Mouse (Mus musculus) NIH3T3 (cell line): ENCODE data around the gene Spata32.

Source experiments
- DNase-seq: peaks from one replicate; pipeline ENCODE4 v3.0.0-alpha.2; 2012; ENCODE audit warnings: low read depth

The Spata32 gene

DNA sequence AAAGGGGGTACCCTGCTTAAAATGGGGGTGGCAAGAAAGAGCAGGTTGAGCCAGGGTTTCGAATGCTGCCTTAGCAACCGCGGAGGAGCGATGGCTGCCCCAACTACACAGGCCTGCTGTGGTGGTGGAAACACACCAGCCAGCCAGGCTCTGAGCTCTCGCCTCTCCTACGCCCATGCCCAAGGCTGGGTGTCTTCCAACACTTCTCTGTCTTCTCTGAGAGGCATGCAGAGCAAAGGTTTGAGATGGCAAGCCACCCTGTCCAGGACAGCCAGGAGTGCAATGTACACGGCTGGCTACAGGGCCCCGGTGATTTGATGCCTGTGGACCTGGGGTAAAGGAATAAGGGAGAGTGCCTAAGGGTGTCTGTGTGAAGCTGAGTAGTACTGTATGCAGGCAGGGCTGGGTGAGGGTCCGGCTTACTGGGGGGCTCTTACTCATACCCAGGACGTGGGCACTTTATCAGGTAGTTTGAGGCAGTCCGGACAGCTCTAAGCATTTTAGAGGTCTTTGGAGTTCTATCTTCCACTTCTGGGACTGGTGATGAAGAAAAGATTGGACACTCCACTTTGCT lies 44.4 kb downstream of the Spata32 start:
- DNase-seq, result no peak

DNA sequence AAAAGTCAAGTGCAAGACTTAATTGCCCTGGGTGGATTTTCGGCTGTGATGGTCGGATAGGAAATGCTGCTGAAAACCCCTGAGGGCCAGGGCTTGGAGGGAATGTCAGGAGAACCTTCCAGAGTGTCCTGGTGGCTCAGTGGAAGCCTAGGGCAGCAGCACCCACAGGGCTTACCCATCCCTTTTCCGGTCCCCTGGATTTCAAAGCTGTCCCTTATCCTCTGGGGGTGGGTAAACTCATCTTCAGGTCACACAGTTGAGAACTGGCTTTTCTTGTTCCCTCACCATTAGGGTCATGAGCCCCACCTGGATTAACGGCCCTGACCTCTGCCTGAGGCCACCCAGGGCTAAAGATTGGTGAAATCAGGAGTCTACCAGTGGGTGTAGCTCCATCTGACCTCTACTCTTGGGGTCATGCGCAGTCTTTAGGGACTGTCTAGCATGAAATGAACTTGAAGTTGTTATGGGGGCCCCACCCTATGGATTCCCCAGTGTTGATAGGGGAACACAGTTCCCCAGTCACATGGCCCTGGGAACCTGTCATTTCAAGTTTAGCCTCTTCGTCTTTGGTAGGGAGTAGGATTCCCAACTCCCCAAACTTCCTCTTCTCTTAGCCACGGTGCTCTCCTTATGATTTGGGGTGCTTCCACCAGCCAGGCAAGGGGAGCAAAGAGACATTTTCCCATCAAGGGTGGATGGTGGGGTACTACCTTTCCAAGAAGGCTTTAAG lies 45.0 kb downstream of the Spata32 start:
- no peak for DNase-seq

DNA sequence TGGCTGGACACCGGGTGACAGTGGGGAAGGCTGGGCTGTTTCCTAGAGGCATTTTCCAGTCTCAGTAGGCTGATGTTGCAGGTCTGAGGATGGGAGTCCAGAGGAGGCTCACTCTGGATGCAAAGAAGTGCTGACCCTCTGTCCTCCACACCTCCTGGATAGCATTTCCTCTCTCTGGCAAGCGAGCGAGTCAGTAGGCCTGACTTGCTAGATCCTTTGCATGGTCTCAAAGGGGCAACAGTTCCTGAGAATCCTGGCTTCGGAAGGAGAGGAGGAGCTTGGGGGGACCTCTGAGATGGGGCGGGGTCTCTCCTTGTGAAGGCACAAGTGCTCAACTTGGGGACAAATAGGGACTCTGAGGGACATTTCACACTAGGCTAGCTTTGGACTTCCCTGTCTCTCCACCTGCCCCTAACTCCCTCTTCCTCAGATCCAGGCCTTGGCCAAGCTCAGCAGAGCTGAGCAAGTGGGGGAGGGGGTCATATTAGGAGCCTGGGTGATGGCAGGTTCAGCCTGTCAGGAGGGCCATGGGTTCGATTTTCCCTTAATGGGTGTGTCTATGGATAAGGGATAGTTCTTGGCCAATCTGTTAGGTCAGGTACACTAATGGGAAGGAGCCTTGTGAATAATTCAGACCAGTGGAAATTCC lies 45.7 kb downstream of the Spata32 start:
- no peak for DNase-seq

DNA sequence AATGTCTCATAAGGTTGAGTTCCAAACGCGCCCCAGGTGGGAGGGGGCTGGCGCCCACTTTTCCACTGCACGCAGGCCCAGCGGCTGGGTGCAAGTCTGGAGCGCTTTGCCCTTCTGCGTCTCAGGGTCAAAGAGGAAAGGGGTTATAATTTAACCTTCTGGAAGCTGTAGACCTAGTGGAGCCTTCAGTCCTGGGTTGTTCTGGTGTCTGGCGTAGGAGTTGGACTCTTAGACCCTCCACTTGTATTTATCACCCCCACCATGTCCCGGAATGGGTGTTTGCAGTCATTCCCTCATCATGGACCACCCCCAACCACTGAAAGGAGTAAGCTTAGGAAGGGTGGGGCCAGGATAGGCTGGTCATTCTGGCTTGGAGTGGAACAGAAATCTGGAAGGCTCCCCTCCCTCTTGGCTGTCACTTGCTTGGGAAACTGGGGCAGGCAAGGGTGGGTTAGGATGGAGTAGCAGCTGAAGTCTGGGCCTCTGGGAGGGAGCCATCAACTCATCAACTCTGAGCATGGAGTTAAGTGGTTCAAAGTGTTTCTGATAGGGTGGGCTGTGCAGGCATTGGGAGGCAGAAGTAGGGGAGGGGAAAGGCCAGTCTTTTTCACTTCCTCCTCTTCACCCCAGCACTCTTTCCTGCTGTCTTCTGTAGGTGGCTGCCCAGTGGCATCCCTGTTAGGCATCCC lies 46.4 kb downstream of the Spata32 start:
- DNase-seq, result no peak

DNA sequence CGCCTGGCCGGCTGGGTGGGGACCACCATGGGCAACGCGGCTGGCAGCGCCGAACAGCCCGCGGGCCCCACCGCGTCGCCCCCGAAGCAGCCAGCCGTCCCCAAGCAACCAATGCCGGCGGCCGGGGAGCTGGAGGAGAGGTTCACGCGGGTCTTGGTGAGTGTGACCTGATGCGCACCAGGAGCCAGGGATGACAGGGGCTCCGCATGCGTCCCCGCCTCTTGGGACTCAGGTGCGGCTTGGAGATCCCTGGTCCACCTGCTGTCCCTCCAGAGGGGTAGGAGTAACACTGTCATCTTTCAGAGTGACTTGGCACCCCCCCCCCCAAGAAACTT lies 47.0 kb downstream of the Spata32 start:
- DNase-seq, result no peak

DNA sequence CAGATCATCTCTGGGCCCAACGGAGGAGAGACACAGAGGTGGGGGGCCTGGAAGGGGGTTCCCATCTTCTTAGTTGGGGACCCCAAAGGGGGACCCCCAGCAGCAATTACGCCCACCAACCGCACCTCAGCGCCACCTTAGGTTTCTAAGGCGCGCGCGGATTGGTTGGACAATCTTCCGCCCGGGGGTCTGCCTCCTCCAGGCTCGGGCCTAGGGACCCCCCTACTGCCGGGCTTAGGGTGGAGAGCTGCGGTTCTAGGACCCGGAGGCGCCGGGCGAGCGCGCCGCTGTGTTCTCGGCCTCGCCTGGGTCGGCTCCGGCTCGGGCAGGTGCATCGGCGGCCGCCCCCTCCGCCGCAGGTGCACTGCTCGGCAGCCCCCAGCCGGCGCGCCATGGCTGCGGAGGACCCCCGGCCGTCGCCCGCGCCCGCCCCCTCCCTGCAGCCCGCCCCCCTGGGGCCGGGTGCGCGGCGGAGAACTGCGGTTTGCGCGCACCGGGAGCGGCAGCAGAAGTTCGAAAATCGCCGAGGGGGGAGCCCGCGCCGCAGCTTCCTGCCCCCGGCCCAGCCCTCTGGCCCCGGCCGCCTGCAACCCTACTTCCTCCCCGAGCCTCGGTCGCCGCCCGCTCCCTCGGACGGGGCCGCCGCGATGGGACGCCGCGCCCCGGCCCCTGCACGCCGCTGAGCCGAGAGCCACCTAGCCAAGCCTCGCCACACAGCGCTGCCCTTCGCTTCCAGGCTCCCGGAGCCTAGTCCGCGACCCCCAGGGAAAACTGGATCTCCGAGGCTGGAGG lies 47.5 kb downstream of the Spata32 start, which contains the start of gene Fmnl1:
Gene Fmnl1 (plus strand): TSS at position 614 of the 792 bp plus-strand sequence.
- no peak for DNase-seq

DNA sequence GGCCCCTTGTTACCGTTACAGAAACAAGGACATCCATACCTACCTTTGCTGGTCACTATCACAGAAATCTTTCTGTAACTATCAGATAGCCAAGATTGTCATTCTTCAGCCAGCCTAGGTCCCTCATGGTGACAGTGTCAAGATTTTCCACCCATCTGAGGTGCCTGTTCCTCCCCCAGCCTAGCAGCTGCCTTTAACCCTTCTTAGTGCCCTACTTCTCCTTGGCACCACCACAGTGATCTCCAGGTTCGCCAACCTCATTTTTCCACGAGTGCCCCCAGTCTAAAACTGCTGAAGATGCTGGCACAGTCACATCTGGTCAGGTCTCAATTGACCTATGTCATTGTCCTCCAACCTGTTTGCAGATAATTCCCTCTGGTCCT lies 48.1 kb downstream of the Spata32 start:
- DNase-seq, result no peak

DNA sequence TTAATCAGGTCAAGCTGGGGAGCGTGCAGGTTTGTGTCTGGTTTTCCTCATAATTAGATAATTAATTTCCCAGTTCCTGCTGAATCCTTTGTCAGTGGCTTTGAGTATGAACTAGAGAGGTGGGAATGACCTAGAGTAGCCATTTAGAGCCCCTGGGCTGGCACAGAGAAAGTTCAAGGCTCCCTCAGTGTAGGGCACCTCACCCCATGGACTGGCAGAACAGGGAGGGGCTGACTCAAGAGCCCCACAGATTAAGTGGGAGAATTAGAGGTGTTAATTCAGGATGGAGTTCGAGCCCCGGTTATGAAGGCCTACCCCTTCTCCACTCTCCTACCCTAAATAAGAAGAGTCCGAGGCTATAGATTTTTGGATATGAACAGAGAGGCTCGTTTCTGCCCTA lies 48.6 kb downstream of the Spata32 start:
- no peak for DNase-seq

DNA sequence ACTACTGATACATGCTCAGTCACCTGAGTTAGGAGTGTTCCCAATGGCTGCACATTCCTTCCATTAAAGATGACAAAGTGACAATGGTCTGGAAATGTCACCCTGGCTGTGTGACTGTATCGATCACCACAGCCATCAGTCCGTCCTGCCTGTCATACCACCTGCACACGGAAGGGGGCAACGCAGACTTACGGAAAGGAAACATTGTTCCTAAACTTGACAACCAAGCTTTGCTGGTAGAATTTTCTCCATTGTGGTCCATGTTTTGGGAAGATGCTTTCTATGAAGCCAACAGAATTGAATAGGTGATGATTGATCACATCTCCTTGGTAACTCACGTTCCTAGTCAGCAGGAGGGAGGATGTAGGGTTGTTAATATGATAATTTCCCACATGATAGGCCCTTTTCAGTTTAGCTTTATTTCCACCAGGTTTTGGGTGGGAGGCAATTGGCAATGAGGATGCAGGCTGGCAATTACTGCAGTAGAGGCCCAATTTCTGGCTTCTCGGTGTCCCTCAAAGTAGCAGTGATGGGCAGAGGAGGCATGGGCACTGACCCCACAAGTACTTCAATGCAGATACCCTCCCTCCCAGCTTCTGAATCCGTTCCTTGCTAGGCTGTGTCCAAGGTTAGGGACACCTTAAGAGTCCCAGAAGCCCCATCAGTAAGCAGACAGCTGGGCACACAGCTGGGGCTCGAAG lies 49.4 kb downstream of the Spata32 start:
- peak; percentile 80 for DNase-seq

DNA sequence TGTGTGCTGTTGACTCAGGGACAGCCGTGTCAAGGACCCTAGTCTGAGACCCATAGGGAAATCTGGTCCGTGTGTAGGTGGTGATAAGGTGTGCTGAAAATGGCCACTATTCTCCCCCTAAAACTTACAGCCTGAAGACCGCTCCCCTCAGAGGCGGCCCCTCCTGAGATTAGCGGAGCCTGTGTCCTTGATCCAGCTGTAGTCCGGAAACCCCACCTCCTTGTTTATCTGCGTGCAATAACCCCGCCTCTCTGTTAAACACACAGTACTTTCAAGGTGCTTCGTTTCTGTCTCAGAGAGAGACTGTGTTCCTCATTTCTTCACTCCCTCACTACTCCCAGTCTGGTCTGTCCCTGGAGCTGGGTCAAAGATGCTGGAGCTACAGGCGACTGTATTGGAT lies 53.8 kb downstream of the Spata32 start:
- DNase-seq, result no peak

DNA sequence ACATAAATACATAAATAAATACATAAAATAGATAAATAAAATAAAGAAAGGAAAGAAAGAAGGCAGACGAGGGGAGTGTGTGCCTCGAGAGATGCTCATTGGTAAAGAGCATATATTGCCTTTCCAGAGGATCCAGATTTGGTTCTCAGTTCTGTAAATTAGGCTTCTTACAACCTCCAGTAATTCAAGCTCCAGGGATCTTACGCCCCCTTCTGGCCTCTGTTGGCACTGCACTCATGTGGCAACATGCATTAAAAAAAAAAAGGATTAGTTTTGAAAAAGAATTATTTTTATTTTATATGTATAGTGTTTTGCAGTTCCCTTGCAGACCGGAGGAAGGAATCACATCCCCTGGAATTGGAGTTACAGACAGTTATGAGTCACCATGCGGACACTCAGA lies 56.1 kb downstream of the Spata32 start:
- peak; percentile 57 for DNase-seq

DNA sequence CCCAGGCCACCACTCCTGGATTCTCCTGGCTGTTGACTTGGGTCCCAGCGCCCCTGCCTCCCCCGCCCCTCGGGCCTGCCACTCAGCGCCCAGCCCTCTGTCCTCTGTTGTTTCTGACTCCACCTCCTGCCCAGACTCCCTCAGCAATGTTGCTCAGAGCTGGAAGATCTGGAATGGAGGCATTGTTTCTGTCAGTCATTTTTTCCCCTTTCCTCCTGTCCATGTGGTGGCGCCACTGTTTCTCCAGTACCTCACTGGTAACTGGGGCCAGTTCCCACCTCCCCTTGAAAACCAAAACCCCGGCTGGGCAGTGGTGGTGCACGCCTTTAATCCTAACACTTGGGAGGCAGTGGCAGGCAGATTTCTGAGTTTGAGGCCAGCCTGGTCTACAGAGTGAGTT lies 56.8 kb downstream of the Spata32 start:
- DNase-seq, result peak; percentile 27

DNA sequence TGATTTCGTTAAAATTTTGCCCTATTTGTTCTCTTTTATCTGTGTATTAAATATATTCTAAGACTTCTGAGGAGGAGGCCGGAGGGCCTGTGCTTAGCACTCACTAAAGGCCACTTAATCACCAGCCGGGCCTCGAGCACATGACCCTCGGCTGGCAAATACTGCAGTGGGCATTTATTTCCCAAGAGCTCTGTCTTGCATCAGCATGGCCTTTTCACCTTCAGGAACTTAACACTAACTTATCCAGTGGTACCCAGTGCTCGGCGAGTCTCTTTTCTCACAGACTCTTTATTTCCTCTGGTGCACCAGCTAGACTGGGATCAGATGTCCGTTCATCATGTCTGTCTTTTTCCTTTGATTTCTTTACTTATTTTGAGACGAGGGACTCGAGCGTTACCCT lies 57.5 kb downstream of the Spata32 start:
- DNase-seq, result no peak

DNA sequence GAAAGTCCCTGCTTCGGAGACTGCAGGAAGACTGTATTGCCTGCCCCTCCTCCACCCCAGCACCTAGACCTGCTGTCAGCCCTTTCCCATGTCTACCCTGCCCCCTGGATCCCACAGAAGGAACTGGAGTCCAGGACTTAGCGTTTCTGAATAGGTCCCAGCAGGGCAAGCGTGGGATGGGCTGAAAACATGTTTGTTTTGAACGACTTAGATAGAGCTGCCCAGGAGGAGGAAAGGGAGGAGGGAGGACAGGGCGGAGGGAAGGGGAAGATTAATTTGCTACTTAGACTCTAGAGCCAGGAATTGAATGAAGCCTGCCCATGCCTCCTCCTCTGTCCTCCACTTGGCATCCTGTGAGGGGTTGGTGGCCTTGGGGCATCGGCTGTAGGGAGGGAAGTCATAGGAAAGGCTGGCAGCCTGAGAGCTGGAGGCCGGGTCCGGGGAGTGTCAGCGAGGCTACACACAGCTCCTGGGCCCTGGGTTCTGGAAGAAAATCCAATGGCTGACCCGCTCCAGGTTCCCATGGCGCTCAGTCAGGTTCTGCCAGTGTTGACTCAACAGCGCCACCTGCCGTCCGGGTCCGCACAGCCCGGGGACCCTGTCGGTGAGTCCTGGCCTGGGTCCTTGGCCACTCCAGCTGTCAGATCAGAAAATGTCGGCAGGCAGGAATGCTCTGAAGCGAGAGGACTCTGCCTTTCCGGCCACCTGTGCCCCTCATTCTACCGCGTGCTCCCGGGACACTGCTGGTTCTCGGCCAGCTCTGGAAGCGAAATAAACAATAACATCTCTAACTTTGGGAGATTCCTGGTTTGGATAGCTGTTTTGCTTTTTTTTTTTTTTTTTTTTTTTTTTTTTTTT lies 59.4 kb downstream of the Spata32 start:
- peak; percentile 98 for DNase-seq
